Mouse (Mus musculus) stomach, postnatal 0 days (tissue): Measurements from ENCODE around the gene Papss1. TPM values are rescaled to one million over a fixed set of nuclear protein-coding genes. Genes with fewer than 3 reads are reported as not detected.
A peak's percentile ranks its signal among the peaks of the same experiment; 100 is the strongest.
"Not testable (repeated sequence)": the region's sequence is repeated elsewhere in the genome, so short reads cannot be mapped to it uniquely, and the experiment has no call there.

ENCODE experiments used
- ATAC-seq: fragments of 200-750 bp; cut with Nextera tagmentation; 2 replicates; pipeline ENCODE4 v1.8.0; 2017; ENCODE audit not compliant: low FRiP score, low TSS enrichment
- DNase-seq: peaks from one replicate; pipeline ENCODE4 v3.0.0-alpha.2; 2016; ENCODE audit warnings: low spot score
- H3K27ac ChIP-seq: fragments of 300-500 bp; sonication (generic); replicated peaks from 2 replicates; pipeline ENCODE4 v1.5.1; 2014; ENCODE audit warnings: mild to moderate bottlenecking, control low read depth
- H3K27me3 ChIP-seq: fragments of 300-500 bp; sonication (generic); 2 replicates; pipeline ENCODE4 v1.6.1; 2014; ENCODE audit warnings: low read length; ENCODE audit not compliant: control insufficient read depth, insufficient read depth
- H3K36me3 ChIP-seq: fragments of 300-500 bp; sonication (generic); 2 replicates; pipeline ENCODE4 v1.6.1; 2014; ENCODE audit warnings: low read length, mixed read lengths; ENCODE audit not compliant: control insufficient read depth, insufficient read depth
- H3K4me1 ChIP-seq: fragments of 300-500 bp; sonication (generic); replicated peaks from 2 replicates; pipeline ENCODE4 v1.6.1; 2014; ENCODE audit warnings: antibody characterized with exemption; ENCODE audit not compliant: control insufficient read depth, insufficient read depth
- H3K4me2 ChIP-seq: fragments of 300-500 bp; sonication (generic); replicated peaks from 2 replicates; pipeline ENCODE4 v1.6.1; 2014; ENCODE audit warnings: low read depth, mild to moderate bottlenecking, control low read depth, moderate library complexity
- H3K4me3 ChIP-seq: fragments of 300-500 bp; sonication (generic); 2 replicates; pipeline ENCODE4 v1.5.1; 2014; ENCODE audit warnings: low read depth, low read length, control low read depth
- H3K9ac ChIP-seq: fragments of 300-500 bp; sonication (generic); 2 replicates; pipeline ENCODE4 v1.6.1; 2014; ENCODE audit warnings: mild to moderate bottlenecking, low read length, control low read depth, mixed read lengths
- H3K9me3 ChIP-seq: fragments of 300-500 bp; sonication (generic); 2 replicates; pipeline ENCODE4 v1.6.1; 2016; ENCODE audit warnings: low read length; ENCODE audit not compliant: control insufficient read depth
- CTCF ChIP-seq: IDR thresholded peaks from 2 replicates; pipeline ENCODE4 v1.5.1; 2016; ENCODE audit warnings: antibody characterized with exemption, low read depth, mild to moderate bottlenecking, moderate library complexity
- EP300 ChIP-seq: optimal IDR thresholded peaks from 2 replicates; pipeline ENCODE3; 2016; ENCODE audit warnings: antibody characterized with exemption
- WGBS: fragments of 180-500 bp; shearing (Covaris S2); extraction: QIAGEN DNeasy Blood & Tissue Kit; methylation state at CpG from one replicate; pipeline ENCODE4 v1.1.7; 2014; 5-methylcytosine and 5-hydroxymethylcytosine counted together
- polyA plus RNA-seq: library from polyadenylated mRNA; unstranded; fragments of >200 nt; fragmentation: Nextera tagmentation; extraction: Ambion mirVana; gene quantifications from 2 replicates; pipeline ENCODE4 v1.2.1, GENCODE M21; 2015

Gene Papss1
- polyA plus RNA-seq, 1 experiment from 2014 or later = 56.6 TPM

DNA sequence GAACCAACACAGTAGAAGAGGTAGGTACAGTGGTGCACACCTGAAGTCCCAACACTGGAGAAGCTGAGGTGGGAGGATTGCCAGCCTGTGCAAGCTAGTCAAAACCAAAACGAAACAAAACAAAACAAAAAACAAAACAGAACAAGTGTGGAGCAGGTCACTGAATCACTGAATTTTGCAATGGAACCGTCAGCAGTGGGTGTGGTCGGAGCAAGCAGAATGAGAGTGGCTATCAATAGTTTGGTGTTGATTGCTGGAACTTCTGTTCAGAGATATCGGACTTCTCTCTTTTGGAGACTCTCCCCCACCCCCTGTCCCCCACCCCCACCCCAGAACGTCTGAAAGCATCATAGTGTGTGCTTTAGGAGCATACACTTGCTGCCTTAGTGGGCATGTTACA is 40.4 kb upstream of the Papss1 start:
- DNase-seq (no peak), ATAC-seq (no peak)
- H3K4me2 ChIP-seq = no peak overlapping the region
- H3K4me1 ChIP-seq = no peaks in the 10 kb centered on the region
- no peak overlapping the region for H3K9ac ChIP-seq
- H3K36me3 ChIP-seq = no peaks in the 10 kb centered on the region
- TF ChIP-seq EP300 = no peak
- TF ChIP-seq CTCF = no peak
- no peaks in the 10 kb centered on the region for H3K27me3 ChIP-seq
- WGBS = 51% methylated on average over 5 of the region's 5 CpGs
- no peak overlapping the region for H3K4me3 ChIP-seq
- no peaks in the 10 kb centered on the region for H3K9me3 ChIP-seq
- no peak overlapping the region for H3K27ac ChIP-seq

GRCm38 (mm10) chr3:131524779-131525178 is 39.8 kb upstream of the Papss1 start:
- Histone ChIP-seq H3K4me2 (no peak overlapping the region), H3K27me3 (no peaks in the 10 kb centered on the region), H3K4me3 (no peak overlapping the region), H3K9me3 (no peaks in the 10 kb centered on the region), H3K9ac (no peak overlapping the region), H3K4me1 (no peaks in the 10 kb centered on the region), H3K36me3 (no peaks in the 10 kb centered on the region), H3K27ac (no peak overlapping the region)
- 22% methylated on average over 11 of the region's 11 CpGs for WGBS
- DNase-seq = peak; percentile 43
- ATAC-seq = no peak
- TF ChIP-seq EP300 (no peak), CTCF (peak; percentile 75)

DNA sequence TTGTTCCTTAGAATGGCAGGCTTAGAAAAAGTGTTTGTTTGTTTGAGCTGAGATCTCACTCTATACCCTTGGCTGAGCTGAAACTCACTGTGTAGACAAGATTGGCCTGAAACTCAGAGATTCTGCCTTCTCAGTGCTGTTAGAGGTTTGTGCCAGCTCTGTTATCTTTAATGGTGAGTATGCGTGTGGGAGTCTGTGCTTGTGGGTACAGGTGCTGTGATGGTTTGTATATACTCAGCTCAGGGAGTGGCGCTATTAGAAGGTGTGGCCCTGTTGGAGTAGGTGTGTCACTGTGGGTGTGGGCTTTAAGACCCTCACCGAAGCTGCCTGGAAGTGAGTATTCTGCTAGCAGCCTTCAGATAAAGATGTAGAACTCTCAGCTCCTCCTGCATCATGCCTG is 39.3 kb upstream of the Papss1 start:
- Histone ChIP-seq H3K9ac (no peak overlapping the region), H3K27ac (no peak overlapping the region), H3K4me3 (no peak overlapping the region), H3K9me3 (no peaks in the 10 kb centered on the region), H3K27me3 (no peaks in the 10 kb centered on the region), H3K4me1 (no peaks in the 10 kb centered on the region), H3K36me3 (no peaks in the 10 kb centered on the region), H3K4me2 (no peak overlapping the region)
- DNase-seq (peak; percentile 19), ATAC-seq (peak; percentile 57; the same call in 1 of the 2 replicates)
- 60% methylated on average over 3 of the region's 3 CpGs for WGBS
- TF ChIP-seq EP300 (no peak), CTCF (no peak)

DNA sequence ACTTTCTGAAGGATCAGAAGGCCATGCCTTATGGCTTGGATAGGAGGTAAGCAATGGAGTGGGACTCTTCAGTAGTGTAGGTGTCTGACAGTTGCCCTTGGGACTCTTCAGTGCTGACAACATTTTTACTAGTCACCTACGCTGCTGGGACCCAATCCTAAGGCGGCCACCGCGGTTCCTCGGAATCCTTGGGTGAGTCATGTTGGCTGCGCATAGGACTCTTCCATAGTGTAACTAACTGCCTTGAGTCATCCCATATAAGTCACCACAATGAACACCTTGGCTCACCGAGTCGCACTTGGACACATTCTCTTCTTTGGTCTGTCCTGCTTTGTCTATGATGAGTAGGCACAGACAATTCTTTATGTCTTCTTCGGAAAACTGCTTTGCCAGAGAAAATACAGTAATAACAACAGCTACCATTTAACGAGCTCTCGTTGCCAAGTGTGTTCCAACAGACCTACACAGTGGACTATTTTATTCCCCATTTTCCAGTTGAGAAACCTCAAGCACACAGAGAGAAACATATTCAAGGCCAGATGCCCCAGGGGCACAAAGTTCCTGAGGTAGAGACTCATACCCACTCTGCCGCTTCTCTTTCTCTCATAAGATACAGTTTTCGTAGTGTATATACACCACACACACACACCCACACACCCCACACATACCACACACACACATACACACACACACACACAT is 23.2 kb upstream of the Papss1 start:
- H3K4me1 ChIP-seq = no peaks in the 10 kb centered on the region
- H3K9me3 ChIP-seq = no peaks in the 10 kb centered on the region
- ATAC-seq (no peak), DNase-seq (no peak)
- no peaks in the 10 kb centered on the region for H3K36me3 ChIP-seq
- no peak overlapping the region for H3K9ac ChIP-seq
- no peak overlapping the region for H3K4me2 ChIP-seq
- no peak overlapping the region for H3K27ac ChIP-seq
- 96% methylated on average over 13 of the region's 13 CpGs for WGBS
- H3K4me3 ChIP-seq = no peak overlapping the region
- TF ChIP-seq CTCF = no peak
- no peak for TF ChIP-seq EP300
- no peaks in the 10 kb centered on the region for H3K27me3 ChIP-seq

DNA sequence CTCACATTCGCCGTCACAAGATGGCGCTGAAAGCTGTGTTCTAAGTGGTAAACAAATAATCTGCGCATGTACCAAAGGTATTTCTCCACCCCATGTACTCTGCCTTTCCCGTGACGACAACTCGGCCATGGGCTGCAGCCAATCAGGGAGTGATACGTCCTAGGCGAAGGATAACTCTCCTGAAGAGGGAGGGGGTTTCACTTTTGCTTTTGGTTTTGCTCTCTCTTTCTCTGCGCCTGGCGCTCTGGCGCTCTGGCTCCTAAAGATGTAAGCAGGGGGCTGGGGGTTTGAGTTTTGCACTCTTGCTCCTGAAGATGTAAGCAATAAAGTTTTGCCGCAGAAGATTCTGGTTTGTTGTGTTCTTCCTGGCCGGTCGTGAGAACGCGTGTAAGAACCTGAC is 17.0 kb upstream of the Papss1 start:
- DNase-seq, H3K27me3 ChIP-seq, H3K4me3 ChIP-seq, ATAC-seq, H3K4me1 ChIP-seq, H3K36me3 ChIP-seq, H3K27ac ChIP-seq, H3K9me3 ChIP-seq, H3K4me2 ChIP-seq, H3K9ac ChIP-seq: not testable (repeated sequence)
- 97% methylated on average over 17 of the region's 17 CpGs for WGBS

- ATAC-seq (no peak), DNase-seq (no peak)
- Histone ChIP-seq H3K4me2 (no peak overlapping the region), H3K4me1 (no peaks in the 10 kb centered on the region), H3K27ac (no peak overlapping the region), H3K36me3 (no peaks in the 10 kb centered on the region), H3K27me3 (no peaks in the 10 kb centered on the region), H3K9me3 (no peaks in the 10 kb centered on the region), H3K4me3 (no peak overlapping the region), H3K9ac (no peak overlapping the region)
- 57% methylated on average over 4 of the region's 4 CpGs for WGBS
- TF ChIP-seq CTCF (no peak), EP300 (no peak)
These were observed 14.5 kb upstream of the Papss1 start for GRCm38 (mm10) chr3:131550046-131550445.
